In genomic region chr1:184351760-184352159, GRCm38 (mm10) we compare ENCODE assay signal across 27 mouse cellular contexts.
A peak's percentile ranks its signal among the peaks of the same experiment; 100 is the strongest.
DNase-seq lines count a peak whose midpoint lies in the region; ATAC-seq and TF ChIP-seq lines count a peak whose summit lies in the region.
"Had no signal": no experiment of that assay in that cellular context is flagged by ENCODE, and none has a peak within 500 bp of the region (broad histone marks: within the 10 kb centered on the region; RNA-seq: fewer than 3 reads in every experiment).

No protein-coding gene starts in this region.

- no peaks in the 10 kb centered on the region for H3K9me3 ChIP-seq in intestine, embryonic 15.5 days
- H3K9me3 ChIP-seq in intestine, postnatal 0 days (ENCODE audit: control insufficient read depth) = no peaks in the 10 kb centered on the region
- no peaks in the 10 kb centered on the region for H3K9me3 ChIP-seq in liver, embryonic 16.5 days (replicated peaks; ENCODE audit: control insufficient read depth, low read length)
- no peaks in the 10 kb centered on the region for H3K9me3 ChIP-seq in stomach, postnatal 0 days (ENCODE audit: control insufficient read depth, low read length)
- H3K9me3 ChIP-seq in forebrain, embryonic 13.5 days (replicated peaks) = no peaks in the 10 kb centered on the region
- H3K9me3 ChIP-seq: forebrain, embryonic 10.5 days; hindbrain, embryonic 12.5 days; neural tube, embryonic 12.5 days had no signal

- H3K4me1 ChIP-seq in intestine, embryonic 15.5 days (replicated peaks) = no peaks in the 10 kb centered on the region
- no peaks in the 10 kb centered on the region for H3K4me1 ChIP-seq in intestine, postnatal 0 days (replicated peaks; ENCODE audit: control insufficient read depth, insufficient read depth, low read length)
- no peaks in the 10 kb centered on the region for H3K4me1 ChIP-seq in liver, embryonic 16.5 days (ENCODE audit: control insufficient read depth, low read depth, low read length)
- H3K4me1 ChIP-seq in stomach, postnatal 0 days (replicated peaks; ENCODE audit: control insufficient read depth, insufficient read depth) = no peaks in the 10 kb centered on the region
- H3K4me1 ChIP-seq in forebrain, embryonic 13.5 days = no peaks in the 10 kb centered on the region
- H3K4me1 ChIP-seq: forebrain, embryonic 10.5 days; hindbrain, embryonic 12.5 days; neural tube, embryonic 12.5 days had no signal

- no peak for TF ChIP-seq EP300 in stomach, postnatal 0 days (optimal IDR thresholded peaks at IDR 0.05)

- WGBS in intestine, embryonic 15.5 days = 62% methylated on average over 5 of the region's 5 CpGs
- WGBS in intestine, postnatal 0 days = 46% methylated on average over 5 of the region's 5 CpGs
- 40% methylated on average over 5 of the region's 5 CpGs for WGBS in large intestine, adult 2 months
- WGBS in liver, embryonic 16.5 days (ENCODE audit: insufficient replicate concordance) = 21% methylated on average over 5 of the region's 5 CpGs
- 59% methylated on average over 5 of the region's 5 CpGs for WGBS in stomach, postnatal 0 days
- 87% methylated on average over 5 of the region's 5 CpGs for WGBS in forebrain, embryonic 13.5 days

- no peak overlapping the region for H3K4me2 ChIP-seq in intestine, embryonic 15.5 days (replicated peaks)
- no peak overlapping the region for H3K4me2 ChIP-seq in intestine, postnatal 0 days (replicated peaks; ENCODE audit: low read depth)
- no peak overlapping the region for H3K4me2 ChIP-seq in liver, embryonic 16.5 days (ENCODE audit: low read depth, low read length)
- H3K4me2 ChIP-seq in stomach, postnatal 0 days (replicated peaks; ENCODE audit: low read depth) = no peak overlapping the region
- H3K4me2 ChIP-seq in forebrain, embryonic 13.5 days = no peak overlapping the region
- H3K4me2 ChIP-seq: hindbrain, embryonic 12.5 days; neural tube, embryonic 12.5 days had no signal

- no peaks in the 10 kb centered on the region for H3K27me3 ChIP-seq in intestine, embryonic 15.5 days (replicated peaks)
- H3K27me3 ChIP-seq in intestine, postnatal 0 days (replicated peaks; ENCODE audit: control insufficient read depth, insufficient read depth, low read length) = no peaks in the 10 kb centered on the region
- H3K27me3 ChIP-seq in liver, embryonic 16.5 days (ENCODE audit: control insufficient read depth, insufficient read depth, low read depth, low read length) = no peaks in the 10 kb centered on the region
- H3K27me3 ChIP-seq in stomach, postnatal 0 days (ENCODE audit: control insufficient read depth, insufficient read depth, low read length) = no peaks in the 10 kb centered on the region
- no peaks in the 10 kb centered on the region for H3K27me3 ChIP-seq in forebrain, embryonic 13.5 days
- H3K27me3 ChIP-seq: CH12.LX; hindbrain, embryonic 12.5 days; neural tube, embryonic 12.5 days had no signal

- TF ChIP-seq CTCF in intestine, postnatal 0 days (IDR thresholded peaks at IDR 0.05; ENCODE audit: low read depth) = no peak
- no peak for TF ChIP-seq CTCF in stomach, postnatal 0 days (IDR thresholded peaks at IDR 0.05; ENCODE audit: low read depth)

- H3K4me3 ChIP-seq in intestine, embryonic 15.5 days (replicated peaks) = no peak overlapping the region
- no peak overlapping the region for H3K4me3 ChIP-seq in intestine, postnatal 0 days (ENCODE audit: low read depth, low read length)
- H3K4me3 ChIP-seq in liver, embryonic 16.5 days (ENCODE audit: low read depth, low read length) = no peak overlapping the region
- no peak overlapping the region for H3K4me3 ChIP-seq in stomach, postnatal 0 days (ENCODE audit: low read depth, low read length)
- no peak overlapping the region for H3K4me3 ChIP-seq in forebrain, embryonic 13.5 days
- H3K4me3 ChIP-seq: forebrain, embryonic 10.5 days; hindbrain, embryonic 12.5 days; neural tube, embryonic 12.5 days had no signal

- peak; percentile 53 for ATAC-seq in intestine, embryonic 15.5 days
- ATAC-seq in intestine, postnatal 0 days = no peak
- peak; percentile 66 for ATAC-seq in liver, embryonic 16.5 days (ENCODE audit: low read depth)
- peak; percentile 94 for ATAC-seq in stomach, postnatal 0 days (ENCODE audit: low FRiP score, low TSS enrichment)
- ATAC-seq in forebrain, embryonic 13.5 days = no peak
- ATAC-seq: activated CD4-positive, CD25-positive, alpha-beta regulatory T cell, adult 4 months; forebrain, postnatal 0 days had no signal

- H3K36me3 ChIP-seq in intestine, embryonic 15.5 days = no peaks in the 10 kb centered on the region
- no peaks in the 10 kb centered on the region for H3K36me3 ChIP-seq in intestine, postnatal 0 days (ENCODE audit: control insufficient read depth, insufficient read depth)
- no peaks in the 10 kb centered on the region for H3K36me3 ChIP-seq in liver, embryonic 16.5 days (ENCODE audit: control insufficient read depth, insufficient read depth)
- no peaks in the 10 kb centered on the region for H3K36me3 ChIP-seq in stomach, postnatal 0 days (ENCODE audit: control insufficient read depth, insufficient read depth, low read length)
- H3K36me3 ChIP-seq in forebrain, embryonic 13.5 days (ENCODE audit: poor library complexity, severe bottlenecking) = no peaks in the 10 kb centered on the region
- H3K36me3 ChIP-seq: forebrain, embryonic 10.5 days; G1E; hindbrain, embryonic 12.5 days; neural tube, embryonic 12.5 days had no signal

- DNase-seq in large intestine, adult 2 months (ENCODE audit: low read depth, low spot score) = peak; percentile 44
- DNase-seq in stomach, postnatal 0 days (ENCODE audit: low spot score) = peak; percentile 73
- no peak for DNase-seq in thymus, postnatal 10 days (ENCODE audit: low spot score in 2 of 2)
- DNase-seq: adrenal gland, postnatal 10 days; B cell, adult 2 months; cerebellum, adult 9-10 months; forebrain, postnatal 0 days; gastrocnemius, postnatal 25 days; heart, postnatal 10 days; kidney, adult 8-10 months; kidney, postnatal 10 days; layer of hippocampus, postnatal 36 days; lung, adult 18-20 months; lung, postnatal 10 days; midbrain, embryonic 14.5 days; right cerebral cortex, postnatal 14 days; thymus, adult 2 months had no signal

- no peak overlapping the region for H3K27ac ChIP-seq in intestine, embryonic 15.5 days
- no peak overlapping the region for H3K27ac ChIP-seq in intestine, postnatal 0 days (ENCODE audit: low read depth, low read length)
- H3K27ac ChIP-seq in liver, embryonic 16.5 days (ENCODE audit: low read length) = no peak overlapping the region
- no peak overlapping the region for H3K27ac ChIP-seq in stomach, postnatal 0 days (replicated peaks)
- no peak overlapping the region for H3K27ac ChIP-seq in forebrain, embryonic 13.5 days
- H3K27ac ChIP-seq: forebrain, embryonic 10.5 days; hindbrain, embryonic 12.5 days; neural tube, embryonic 12.5 days had no signal

- H3K9ac ChIP-seq in intestine, embryonic 15.5 days = no peak overlapping the region
- no peak overlapping the region for H3K9ac ChIP-seq in intestine, postnatal 0 days (ENCODE audit: low read depth, low read length)
- no peak overlapping the region for H3K9ac ChIP-seq in liver, embryonic 16.5 days (ENCODE audit: low read depth, low read length)
- no peak overlapping the region for H3K9ac ChIP-seq in stomach, postnatal 0 days (ENCODE audit: low read length)
- no peak overlapping the region for H3K9ac ChIP-seq in forebrain, embryonic 13.5 days
- H3K9ac ChIP-seq: forebrain, postnatal 0 days; hindbrain, embryonic 12.5 days; neural tube, embryonic 12.5 days had no signal

Comparison
In these comparisons a context has a peak if more than half of its experiments do, and no peak if none do; other contexts are left out.
1. ATAC-seq: peak in intestine, embryonic 15.5 days (single experiment), liver, embryonic 16.5 days (single experiment) and stomach, postnatal 0 days (single experiment); none in intestine, postnatal 0 days (single experiment) and forebrain, embryonic 13.5 days (single experiment).
2. DNase-seq: peak in large intestine, adult 2 months (single experiment) and stomach, postnatal 0 days (single experiment); none in thymus, postnatal 10 days (0 of 2).